Mouse (Mus musculus) MEL-GATA-1-ER (cell line): ENCODE measurements around the gene Gm21854.
"Not testable (repeated sequence)": the region's sequence is repeated elsewhere in the genome, so short reads cannot be mapped to it uniquely, and the experiment has no call there.

ENCODE experiments used
- DNase-seq: peaks from one replicate; pipeline ENCODE4 v3.0.0-alpha.2; 2012; ENCODE audit warnings: low read depth; ENCODE audit errors: extremely low read depth

Gene Gm21854

GRCm38 (mm10) chrY:5656686-5657085 lies at the start of gene Gm21854:
Gm21854 (plus strand) TSS chrY:5656986.
- not testable (repeated sequence) for DNase-seq
